Mouse (Mus musculus) heart, postnatal 4 days (tissue): ENCODE measurements around the gene Hesx1. TPM values are rescaled to one million over a fixed set of nuclear protein-coding genes. Genes with fewer than 3 reads are reported as not detected.

Experiments
- total RNA-seq, 2 experiments: library from RNA; stranded (reverse); gene quantifications; 2 replicates each; pipeline ENCODE4 v1.2.3; 2021

Gene Hesx1
- total RNA-seq, 2 experiments from 2014 or later, result 0.23 TPM; not detected in 1

Other genes with a start within 250 kb of the Hesx1 start
- gene Asb14, start 99.9 kb upstream of the Hesx1 start, total RNA-seq, result 10 to 100 TPM; 11.5 to 12.4 TPM
- 10 to 100 TPM; 26.9 to 28.9 TPM for gene Appl1, start 23.2 kb upstream of the Hesx1 start, total RNA-seq
- gene Il17rd, start 44.5 kb downstream of the Hesx1 start, total RNA-seq, result 1 to 10 TPM; 4.9 to 5.4 TPM
- gene Arhgef3, start 120.5 kb downstream of the Hesx1 start, total RNA-seq, result 10 to 100 TPM; 30.5 to 31.9 TPM